Mouse (Mus musculus): ENCODE results near the gene Gm17949. TPM values are rescaled to one million over a fixed set of nuclear protein-coding genes. Genes with fewer than 3 reads are reported as not detected.

The Gm17949 gene
- polyA plus RNA-seq, 2 experiments: 0.05 to 0.26 TPM

DNA sequence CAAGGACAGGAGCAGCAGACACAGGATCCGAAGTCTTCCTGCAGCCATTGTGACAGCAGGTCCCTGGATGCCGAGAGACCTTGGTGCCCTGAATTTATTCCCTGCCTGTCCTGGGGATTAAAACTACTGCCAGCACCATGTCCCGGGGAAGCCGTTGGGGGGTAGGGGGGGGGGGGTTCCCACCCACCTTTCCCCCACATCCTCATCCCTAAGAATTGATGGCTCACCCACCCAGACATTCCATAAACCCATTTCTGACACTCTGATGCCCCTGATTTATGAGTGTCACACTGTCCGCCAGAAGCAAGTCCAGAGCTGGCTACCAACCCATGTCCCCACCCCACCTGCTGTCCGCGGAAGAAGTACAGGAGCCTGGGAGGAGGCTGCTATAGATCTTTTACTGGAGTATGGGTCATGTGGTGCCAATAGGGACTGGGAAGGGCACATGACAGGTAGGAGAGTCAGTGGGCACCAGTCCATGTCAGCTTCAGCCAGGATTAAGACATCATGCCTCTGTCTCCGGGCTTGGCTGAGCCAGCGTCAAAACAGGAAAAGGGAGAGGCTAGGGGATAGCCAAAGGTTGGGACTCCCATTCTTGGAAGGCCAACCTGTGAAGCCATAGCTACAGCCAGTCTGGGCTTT lies 11.2 kb upstream of the Gm17949 start, which contains the start of gene Pspn:
Gene Pspn, minus strand, starts transcription at position 51 of the 642 bp plus-strand sequence.
- Histone ChIP-seq H3K4me2 (replicated peaks; ENCODE audit: low read depth, low read length, severe bottlenecking) (no peak within 1 kb of the TSS), H3K4me3 (replicated peaks; ENCODE audit: low read length) (no peak within 1 kb of the TSS), H3K36me3 (ENCODE audit: control insufficient read depth, insufficient read depth, low read length) (peaks cover 48% of the 10 kb centered on the region), H3K4me1 (ENCODE audit: control insufficient read depth, insufficient read depth, low read length) (peaks cover 8% of the 10 kb centered on the region; the same call in 1 of the 2 replicates), H3K27ac (replicated peaks; ENCODE audit: low read depth, low read length) (no peak within 1 kb of the TSS), H3K9ac (ENCODE audit: low read depth, low read length, severe bottlenecking) (no peak within 1 kb of the TSS), H3K27me3 (ENCODE audit: control insufficient read depth, insufficient read depth, low read length) (no peaks in the 10 kb centered on the region), H3K9me3 (ENCODE audit: control insufficient read depth, low read length) (no peaks in the 10 kb centered on the region)
- TF ChIP-seq POLR2A (IDR thresholded peaks at IDR 0.05; ENCODE audit: borderline replicate concordance, extremely low read depth, insufficient read depth, insufficient read length): no peak
- DNase-seq (ENCODE audit: low spot score) (no peak), ATAC-seq (ENCODE audit: low FRiP score, low read depth) (no peak)
- 89% methylated on average over 9 of the region's 9 CpGs for WGBS

DNA sequence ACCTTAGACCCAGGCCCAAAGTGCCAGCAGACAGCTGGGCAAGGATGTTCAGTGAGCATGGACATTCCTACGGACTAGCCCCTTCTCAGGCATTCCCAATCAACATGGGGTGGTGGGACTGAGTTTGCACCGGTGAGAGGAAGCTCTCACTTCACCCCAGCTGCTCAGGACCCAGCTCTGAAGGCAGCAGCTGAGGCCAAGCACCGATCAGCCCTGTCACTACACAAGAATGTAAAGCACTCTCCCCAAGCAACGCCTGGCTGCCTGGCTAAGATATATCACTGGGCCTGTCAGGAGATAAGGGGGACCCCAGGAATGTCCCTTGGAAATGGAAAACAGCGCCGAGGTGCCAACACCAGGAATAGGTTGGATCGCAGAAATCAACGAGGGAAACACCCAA lies 10.0 kb upstream of the Gm17949 start:
- DNase-seq (ENCODE audit: low spot score): no peak
- H3K27ac ChIP-seq (replicated peaks; ENCODE audit: low read depth, low read length): no peak overlapping the region

DNA sequence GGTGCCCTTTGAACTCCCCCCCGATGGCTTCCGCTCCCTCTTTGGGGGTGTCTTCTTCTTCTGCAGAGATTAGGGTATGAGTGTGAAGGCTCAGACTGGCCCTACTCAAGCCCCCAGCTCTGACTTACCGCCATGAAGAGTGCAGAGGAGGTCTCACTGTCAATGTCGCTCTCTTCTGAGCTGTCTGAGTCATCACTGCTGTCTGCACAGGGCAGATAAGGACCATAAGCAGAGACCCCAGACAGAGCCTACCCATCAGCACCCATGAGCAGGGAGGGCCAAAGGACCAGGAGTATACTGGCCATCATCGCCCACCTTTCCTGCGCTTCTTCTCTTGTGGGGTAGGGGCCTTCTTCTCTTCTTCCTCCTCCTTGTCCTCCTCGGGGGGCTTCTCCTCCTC lies 7.3 kb upstream of the Gm17949 start:
- no peak overlapping the region for H3K27ac ChIP-seq (replicated peaks; ENCODE audit: low read depth, low read length)
- no peak for TF ChIP-seq POLR2A (IDR thresholded peaks at IDR 0.05; ENCODE audit: borderline replicate concordance, extremely low read depth, insufficient read depth, insufficient read length)
- H3K4me1 ChIP-seq (ENCODE audit: control insufficient read depth, insufficient read depth, low read length): no peaks in the 10 kb centered on the region
- DNase-seq (ENCODE audit: low spot score) (no peak), ATAC-seq (ENCODE audit: low FRiP score, low read depth) (no peak)
- no peaks in the 10 kb centered on the region for H3K27me3 ChIP-seq (ENCODE audit: control insufficient read depth, insufficient read depth, low read length)
- no peaks in the 10 kb centered on the region for H3K9me3 ChIP-seq (ENCODE audit: control insufficient read depth, low read length)
- 91% methylated on average over 7 of the region's 7 CpGs for WGBS
- H3K4me2 ChIP-seq (replicated peaks; ENCODE audit: low read depth, low read length, severe bottlenecking): no peak overlapping the region
- H3K4me3 ChIP-seq (replicated peaks; ENCODE audit: low read length): no peak overlapping the region
- H3K9ac ChIP-seq (ENCODE audit: low read depth, low read length, severe bottlenecking): no peak overlapping the region
- peaks cover 71% of the 10 kb centered on the region for H3K36me3 ChIP-seq (ENCODE audit: control insufficient read depth, insufficient read depth, low read length)

More for the DNA sequence above, 10.0 kb upstream of the Gm17949 start:
- H3K9ac ChIP-seq (ENCODE audit: low read depth, low read length, severe bottlenecking): no peak overlapping the region
- no peak for ATAC-seq (ENCODE audit: low FRiP score, low read depth)
- H3K4me3 ChIP-seq (replicated peaks; ENCODE audit: low read length): no peak overlapping the region
- whole genome bisulfite sequencing: 74% methylated on average over 8 of the region's 8 CpGs
- H3K27me3 ChIP-seq (ENCODE audit: control insufficient read depth, insufficient read depth, low read length): no peaks in the 10 kb centered on the region
- no peak for TF ChIP-seq POLR2A (IDR thresholded peaks at IDR 0.05; ENCODE audit: borderline replicate concordance, extremely low read depth, insufficient read depth, insufficient read length)
- H3K9me3 ChIP-seq (ENCODE audit: control insufficient read depth, low read length): no peaks in the 10 kb centered on the region
- H3K4me1 ChIP-seq (ENCODE audit: control insufficient read depth, insufficient read depth, low read length): peaks cover 8% of the 10 kb centered on the region; the same call in 1 of the 2 replicates
- H3K36me3 ChIP-seq (ENCODE audit: control insufficient read depth, insufficient read depth, low read length): peaks cover 47% of the 10 kb centered on the region
- H3K4me2 ChIP-seq (replicated peaks; ENCODE audit: low read depth, low read length, severe bottlenecking): no peak overlapping the region

DNA sequence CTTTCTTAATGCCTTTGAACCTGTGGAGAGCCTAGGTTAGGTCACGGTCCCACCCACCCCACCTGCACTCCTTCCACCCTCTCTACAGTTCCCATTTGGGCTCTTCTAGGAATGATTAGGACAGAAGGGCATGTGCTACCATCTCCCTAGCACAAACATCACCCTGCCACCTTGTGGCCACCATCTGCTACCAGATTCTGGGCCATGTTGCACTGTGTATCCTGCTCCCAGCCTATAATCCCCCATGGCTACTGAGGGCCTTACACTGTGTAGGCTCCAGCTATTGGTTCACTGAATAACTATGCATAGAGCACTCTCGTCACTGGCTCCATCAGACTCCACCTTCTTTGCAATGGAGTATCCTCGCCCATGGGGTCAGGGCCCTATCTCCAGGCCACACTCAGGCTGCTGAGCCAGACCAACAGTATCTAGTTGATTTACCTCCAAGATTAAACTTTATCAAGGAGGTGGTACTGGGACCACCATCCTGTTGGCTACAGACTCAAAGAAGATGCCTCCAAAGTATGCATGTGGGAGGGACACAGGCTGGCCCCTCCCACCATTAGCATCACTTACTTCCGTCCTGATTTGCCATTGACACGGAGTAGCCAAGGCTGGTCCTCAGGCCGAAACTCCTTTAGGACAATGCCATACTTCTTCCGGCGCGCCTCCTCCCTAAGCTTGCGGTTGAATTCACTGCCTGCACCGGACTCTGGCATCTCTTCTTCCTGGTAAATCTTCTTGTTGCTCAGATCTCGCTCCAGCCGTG lies 3.9 kb upstream of the Gm17949 start:
- ATAC-seq (ENCODE audit: low FRiP score, low read depth) (no peak), DNase-seq (ENCODE audit: low spot score) (no peak)
- no peak for TF ChIP-seq POLR2A (IDR thresholded peaks at IDR 0.05; ENCODE audit: borderline replicate concordance, extremely low read depth, insufficient read depth, insufficient read length)
- no peaks in the 10 kb centered on the region for H3K9me3 ChIP-seq (ENCODE audit: control insufficient read depth, low read length)
- no peak overlapping the region for H3K9ac ChIP-seq (ENCODE audit: low read depth, low read length, severe bottlenecking)
- H3K4me2 ChIP-seq (replicated peaks; ENCODE audit: low read depth, low read length, severe bottlenecking): no peak overlapping the region
- H3K36me3 ChIP-seq (ENCODE audit: control insufficient read depth, insufficient read depth, low read length): peaks cover 62% of the 10 kb centered on the region
- H3K4me3 ChIP-seq (replicated peaks; ENCODE audit: low read length): no peak overlapping the region
- H3K4me1 ChIP-seq (ENCODE audit: control insufficient read depth, insufficient read depth, low read length): peaks cover 7% of the 10 kb centered on the region
- 91% methylated on average over 13 of the region's 13 CpGs for WGBS
- H3K27ac ChIP-seq (replicated peaks; ENCODE audit: low read depth, low read length): no peak overlapping the region
- no peaks in the 10 kb centered on the region for H3K27me3 ChIP-seq (ENCODE audit: control insufficient read depth, insufficient read depth, low read length)

DNA sequence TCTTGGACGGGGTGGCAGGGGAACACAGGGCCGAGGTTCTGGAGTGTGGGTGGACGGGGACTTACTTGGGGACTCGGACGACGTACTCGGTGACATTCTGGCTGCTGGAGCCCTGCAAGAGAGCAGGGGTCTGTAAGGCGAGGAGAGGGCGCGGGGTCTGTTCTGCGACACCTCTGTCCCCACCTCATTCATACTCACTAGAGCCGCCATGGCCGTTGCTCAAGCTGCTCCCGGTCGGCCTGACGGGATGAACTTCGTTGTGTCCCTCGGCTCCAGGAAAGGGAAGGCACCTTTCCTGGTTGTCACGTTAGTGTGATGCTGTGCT lies 396 bp upstream of the Gm17949 start:
- H3K27ac ChIP-seq (replicated peaks; ENCODE audit: low read depth, low read length): 0 out of 2 replicates have a peak overlapping the region, but pooled peaks have one; percentile 33
- no peaks in the 10 kb centered on the region for H3K27me3 ChIP-seq (ENCODE audit: control insufficient read depth, insufficient read depth, low read length)
- ATAC-seq (ENCODE audit: low FRiP score, low read depth): peak; percentile 38
- H3K4me2 ChIP-seq (replicated peaks; ENCODE audit: low read depth, low read length, severe bottlenecking): peak overlapping the region; percentile 83
- DNase-seq (ENCODE audit: low spot score): no peak
- peaks cover 7% of the 10 kb centered on the region for H3K4me1 ChIP-seq (ENCODE audit: control insufficient read depth, insufficient read depth, low read length)
- H3K36me3 ChIP-seq (ENCODE audit: control insufficient read depth, insufficient read depth, low read length): peaks cover 30% of the 10 kb centered on the region
- TF ChIP-seq POLR2A (IDR thresholded peaks at IDR 0.05; ENCODE audit: borderline replicate concordance, extremely low read depth, insufficient read depth, insufficient read length): no peak
- peak overlapping the region; percentile 75 for H3K9ac ChIP-seq (ENCODE audit: low read depth, low read length, severe bottlenecking)
- H3K4me3 ChIP-seq (replicated peaks; ENCODE audit: low read length): peak overlapping the region; percentile 75
- WGBS: 1% methylated on average over 19 of the region's 19 CpGs
- H3K9me3 ChIP-seq (ENCODE audit: control insufficient read depth, low read length): no peaks in the 10 kb centered on the region

All from limb, embryonic 14.5 days (tissue).